Mouse (Mus musculus): ENCODE results near the gene Gli1.
"Not testable (repeated sequence)": the region's sequence is repeated elsewhere in the genome, so short reads cannot be mapped to it uniquely, and the experiment has no call there.

Gene Gli1

GRCm38 (mm10) chr10:127322178-127322577 is 19.6 kb downstream of the Gli1 start:
- no peak for DNase-seq (ENCODE audit: low spot score)

DNA sequence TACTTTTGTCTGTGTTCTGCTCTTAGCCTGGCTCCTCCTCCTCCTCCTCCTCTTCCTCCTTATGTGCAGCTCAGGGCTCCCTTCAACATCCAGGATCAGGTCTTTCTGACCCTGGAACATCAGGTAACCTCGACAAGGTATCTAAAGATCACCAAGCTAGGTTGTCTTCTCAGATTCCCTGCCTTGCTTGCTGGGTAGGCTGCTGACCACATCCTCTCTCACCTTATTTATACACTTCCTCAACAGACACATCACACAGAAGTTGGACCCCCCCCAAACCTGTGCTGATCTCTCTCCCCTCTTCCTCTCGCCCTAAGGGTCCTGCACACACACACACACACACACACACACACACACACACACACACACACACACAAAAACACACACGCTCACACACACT is 20.2 kb downstream of the Gli1 start, which contains the start of gene Arhgap9:
Gene Arhgap9 (plus strand): TSS at position 344 of the 400 bp plus-strand sequence.
- DNase-seq (ENCODE audit: low spot score), result no peak

DNA sequence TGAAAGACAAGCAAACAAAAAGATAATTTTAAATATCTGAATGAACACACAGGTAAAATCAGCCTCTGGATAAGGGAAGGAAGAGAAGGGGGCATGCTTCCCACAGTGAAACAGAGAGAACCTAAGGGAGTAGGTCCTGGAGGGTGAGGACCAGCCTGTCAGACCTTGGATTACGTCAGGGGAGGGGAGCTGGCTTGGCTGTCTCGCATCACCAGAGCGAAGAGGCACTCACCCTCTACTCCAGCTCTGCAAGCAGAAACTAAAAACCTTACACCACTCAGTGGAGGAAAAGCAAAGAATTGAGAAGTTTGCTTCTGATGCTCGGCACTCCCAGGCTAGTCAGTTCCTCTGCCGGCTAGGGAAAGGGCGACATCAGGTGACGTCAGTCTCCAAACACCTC is 21.8 kb downstream of the Gli1 start:
- DNase-seq (ENCODE audit: low spot score), result no peak

DNA sequence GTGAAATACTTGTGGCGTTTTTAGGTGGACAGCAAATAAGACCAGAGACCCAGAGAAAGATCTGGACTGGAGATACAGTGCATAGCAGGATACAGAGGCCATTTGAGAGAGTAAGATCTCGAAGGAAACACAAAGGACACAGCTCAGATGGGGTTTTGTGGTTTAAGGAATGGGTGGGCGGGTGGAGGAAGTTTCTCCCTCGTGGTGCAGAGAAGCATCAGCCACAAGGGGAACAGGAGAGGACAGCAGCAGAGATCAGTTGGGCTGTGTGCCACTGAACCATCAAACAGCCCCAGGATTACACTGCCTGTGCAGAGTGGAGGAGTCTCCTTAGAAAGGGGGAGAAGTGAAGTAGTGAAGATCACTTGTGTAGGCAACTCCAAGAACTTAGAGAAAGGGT is 23.8 kb downstream of the Gli1 start:
- DNase-seq (ENCODE audit: low spot score), result no peak

- DNase-seq (ENCODE audit: low spot score), result no peak
These were observed 24.5 kb downstream of the Gli1 start for GRCm38 (mm10) chr10:127317277-127317676.

DNA sequence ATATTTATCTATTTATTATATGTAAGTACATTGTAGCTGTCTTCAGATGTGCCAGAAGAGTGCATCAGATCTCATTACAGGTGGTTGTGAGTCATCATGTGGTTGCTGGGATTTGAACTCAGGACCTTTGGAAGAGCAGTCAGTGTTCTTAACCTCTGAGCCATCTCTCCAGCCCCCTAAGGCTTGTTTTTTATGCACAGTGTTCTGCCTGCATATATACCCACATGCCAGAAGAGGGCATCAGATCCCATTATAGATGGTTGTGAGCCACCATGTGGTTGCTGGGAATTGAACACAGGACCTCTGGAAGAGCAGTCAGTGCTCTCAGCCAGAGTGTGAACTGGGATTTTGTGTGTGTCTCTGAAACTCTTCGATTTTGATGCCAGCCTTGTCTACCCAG is 26.8 kb downstream of the Gli1 start:
- DNase-seq (ENCODE audit: low spot score), result not testable (repeated sequence)

DNA sequence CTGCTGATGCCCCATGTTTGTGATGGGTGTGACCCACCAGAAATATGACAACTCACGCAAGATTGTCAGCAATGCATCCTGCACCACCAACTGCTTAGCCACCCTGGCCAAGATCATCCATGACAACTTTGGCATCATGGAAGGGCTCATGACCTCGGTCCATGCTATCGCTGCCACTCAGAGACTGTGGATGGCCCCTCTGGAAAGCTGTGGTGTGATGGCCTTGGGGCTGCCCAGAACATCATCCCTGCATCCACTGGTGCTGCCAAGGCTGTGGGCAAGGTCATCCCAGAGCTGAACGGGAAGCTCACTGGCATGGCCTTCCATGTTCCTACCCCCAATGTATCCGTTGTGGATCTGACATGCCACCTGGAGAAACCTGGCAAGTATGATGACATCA is 28.3 kb downstream of the Gli1 start:
- not testable (repeated sequence) for DNase-seq (ENCODE audit: low spot score)

- no peak for DNase-seq (ENCODE audit: low spot score)
These were observed 28.9 kb downstream of the Gli1 start for GRCm38 (mm10) chr10:127312858-127313257.

DNA sequence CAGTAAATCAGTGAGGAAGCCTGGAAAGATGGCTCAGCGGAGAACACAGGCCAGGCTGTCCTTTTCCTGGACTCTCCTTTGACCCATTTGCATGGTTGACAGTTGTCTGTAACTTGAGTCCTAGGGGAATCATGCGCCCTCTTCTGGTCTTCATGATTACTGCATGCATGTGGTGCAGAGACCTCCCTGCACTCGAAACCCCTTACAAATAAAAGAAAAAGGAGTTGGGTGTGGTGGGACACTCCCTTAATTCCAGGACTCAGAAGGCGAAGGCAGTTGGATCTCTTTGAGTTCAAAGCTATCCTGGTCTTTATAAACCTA is 29.5 kb downstream of the Gli1 start:
- DNase-seq (ENCODE audit: low spot score), result peak; percentile 63

GRCm38 (mm10) chr10:127311476-127312355 is 30.1 kb downstream of the Gli1 start, which contains the start of gene Mars:
TSS of gene Mars (minus strand) at chr10:127311786.
- peak; percentile 91 for DNase-seq (ENCODE audit: low spot score)

- no peak for DNase-seq (ENCODE audit: low spot score)
These were observed 31.0 kb downstream of the Gli1 start for GRCm38 (mm10) chr10:127310523-127311475.

GRCm38 (mm10) chr10:127309167-127309566 is 32.6 kb downstream of the Gli1 start:
- DNase-seq (ENCODE audit: low spot score), result not testable (repeated sequence)

DNA sequence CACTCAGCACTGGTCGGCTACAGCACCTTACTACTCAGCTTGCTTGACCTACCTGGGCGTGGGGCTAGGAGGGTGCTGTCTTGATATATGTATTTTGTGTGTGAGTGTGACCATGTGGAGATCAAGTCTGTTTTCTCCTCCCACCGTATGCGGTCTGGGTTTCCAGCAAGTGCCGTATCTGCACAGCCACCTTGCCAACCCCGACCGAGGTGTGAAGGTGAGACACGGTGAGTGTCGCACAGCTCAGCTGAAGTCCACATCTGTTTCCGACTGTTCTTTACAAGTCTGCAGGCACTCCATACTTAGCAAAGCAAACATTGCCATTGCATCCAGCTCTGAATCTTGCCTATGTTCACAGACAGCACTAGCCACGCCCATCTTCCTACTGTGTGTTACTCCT is 38.6 kb downstream of the Gli1 start:
- no peak for DNase-seq (ENCODE audit: low spot score)

DNA sequence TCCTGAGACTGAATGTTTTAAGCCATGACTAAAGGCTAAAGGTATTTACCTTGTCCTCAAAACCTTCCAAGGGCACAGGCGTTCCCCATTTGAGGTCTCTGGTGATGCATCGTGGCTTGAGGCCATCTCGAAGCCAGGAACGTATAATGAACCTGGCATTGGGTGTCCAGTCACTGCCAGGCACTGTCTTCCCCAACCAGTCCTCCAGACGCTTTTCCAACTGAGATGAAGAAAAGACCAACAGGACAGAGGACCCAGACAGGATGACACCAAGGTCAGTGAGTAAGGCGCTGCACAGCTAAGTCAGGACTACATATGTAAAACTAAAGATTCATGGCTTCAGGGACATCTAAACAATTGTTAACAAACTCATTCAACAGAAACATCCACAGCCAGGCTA is 41.4 kb downstream of the Gli1 start:
- DNase-seq (ENCODE audit: low spot score), result no peak

DNA sequence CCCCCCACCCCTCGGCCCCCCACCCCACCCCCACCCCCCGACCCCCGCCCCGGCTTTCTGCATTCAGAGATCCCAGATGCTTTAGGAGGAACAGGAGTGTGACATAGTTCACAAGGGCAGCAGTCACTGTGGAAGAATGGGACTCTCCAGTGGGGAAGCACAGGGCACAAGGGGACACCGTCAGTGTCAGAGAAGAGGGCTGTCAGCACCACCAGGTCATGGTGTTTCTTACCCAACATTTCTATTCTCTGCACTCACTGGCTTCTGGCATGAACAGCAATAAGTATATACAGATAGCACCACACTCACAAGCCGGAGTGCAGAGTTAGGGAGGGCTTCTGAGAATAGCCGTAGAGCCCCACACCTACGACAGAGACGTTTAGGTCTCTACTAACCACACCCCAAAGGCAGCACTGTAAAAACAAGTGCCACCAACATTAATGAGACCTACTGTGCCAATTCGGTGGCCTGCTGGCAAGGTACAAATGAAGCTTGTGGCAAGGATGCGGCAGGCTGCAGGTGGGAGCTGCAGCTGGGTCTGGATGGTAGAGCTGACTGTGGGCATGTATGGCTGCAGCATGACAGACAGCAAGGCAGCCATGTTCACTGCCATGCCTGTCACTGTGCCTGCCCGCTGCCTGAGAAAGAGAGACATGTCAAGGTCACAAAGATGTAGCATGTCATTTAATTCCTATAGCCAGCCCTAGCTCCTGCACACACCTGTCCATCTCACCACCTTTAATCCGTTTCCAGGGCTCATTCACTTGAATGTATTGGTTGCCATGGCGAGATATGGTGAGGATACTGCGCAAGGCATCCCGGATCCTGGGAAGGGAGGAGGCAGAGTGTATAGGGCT is 44.5 kb downstream of the Gli1 start:
- DNase-seq (ENCODE audit: low spot score), result no peak

DNA sequence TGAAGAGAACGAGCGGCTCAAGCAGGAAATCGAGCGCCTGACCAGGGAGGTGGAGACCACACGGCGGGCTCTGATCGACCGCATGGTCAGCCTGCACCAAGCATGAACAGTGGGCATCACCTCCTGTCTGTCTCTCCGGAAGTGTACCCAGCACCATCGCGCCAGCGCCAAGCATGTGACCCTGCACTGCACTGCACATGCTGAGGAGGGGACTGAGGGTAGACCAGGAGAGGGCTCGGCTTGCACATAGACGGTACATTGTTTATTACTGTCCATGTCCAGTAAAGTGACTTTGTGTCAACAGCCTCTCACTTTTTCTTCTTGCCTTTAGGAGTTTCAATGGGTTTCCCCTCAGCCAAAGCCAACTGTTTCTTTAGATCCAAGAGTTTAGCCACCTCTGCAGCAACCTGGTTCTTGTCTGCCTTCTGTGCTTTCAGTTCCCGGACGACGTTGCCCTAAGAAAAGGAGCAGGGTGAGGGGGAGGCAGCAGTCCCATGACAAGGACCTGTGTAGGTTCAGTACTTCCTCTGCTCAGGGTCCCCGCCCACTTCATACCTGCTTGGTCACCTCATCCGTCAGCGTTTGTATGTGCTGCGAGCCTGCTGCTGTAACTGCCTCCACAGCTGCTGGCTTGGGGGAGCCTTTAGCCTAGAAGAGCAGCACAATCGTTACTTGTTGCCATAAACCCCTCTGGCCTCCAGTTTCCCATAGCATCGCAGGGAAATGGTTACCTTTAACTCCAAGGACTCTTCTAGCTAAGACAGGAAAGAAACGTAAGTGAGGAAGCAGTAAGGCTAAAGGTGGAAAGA is 45.6 kb downstream of the Gli1 start:
- no peak for DNase-seq (ENCODE audit: low spot score)

DNA sequence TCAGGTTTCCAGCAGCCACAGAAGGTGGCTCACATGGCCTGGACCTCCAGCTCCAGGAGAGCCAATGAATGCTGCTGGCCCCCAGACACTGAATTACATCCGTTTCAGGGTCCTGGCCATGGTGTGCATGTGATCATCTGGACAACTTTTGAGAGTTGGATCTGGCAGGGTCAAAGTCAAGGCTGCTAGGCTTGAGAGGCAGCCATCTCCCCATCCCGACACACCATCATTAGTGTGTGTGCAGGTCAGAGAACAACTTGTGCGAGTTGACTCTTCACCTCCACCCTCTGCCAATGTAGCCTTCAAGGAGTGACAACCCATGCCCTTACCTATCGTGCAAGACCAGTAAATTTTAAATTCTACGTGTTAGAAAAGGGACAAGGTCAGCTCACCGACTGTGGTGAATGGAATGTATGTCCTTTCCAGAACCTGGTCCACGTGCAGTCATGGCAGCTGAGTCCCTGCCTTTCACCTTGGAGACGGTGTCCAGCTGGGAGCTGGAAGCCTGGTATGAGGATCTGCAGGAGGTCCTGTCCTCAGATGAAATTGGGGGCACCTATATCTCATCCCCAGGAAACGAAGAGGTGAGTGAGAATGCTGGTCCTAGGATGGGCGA is 46.8 kb downstream of the Gli1 start:
- DNase-seq (ENCODE audit: low spot score), result no peak

GRCm38 (mm10) chr10:127293590-127294113 is 48.1 kb downstream of the Gli1 start:
- DNase-seq (ENCODE audit: low spot score), result no peak

GRCm38 (mm10) chr10:127292987-127293538 is 48.7 kb downstream of the Gli1 start:
- no peak for DNase-seq (ENCODE audit: low spot score)

Measured in ovary, postnatal 36 days (tissue).